Mouse (Mus musculus): ENCODE data around the gene Fignl1. TPM values are rescaled to one million over a fixed set of nuclear protein-coding genes. Genes with fewer than 3 reads are reported as not detected.

The Fignl1 gene
- polyA plus RNA-seq, 1 experiment from 2014 or later = 58.5 TPM

GRCm38 (mm10) chr11:11831526-11831925, 22.8 kb upstream of the Fignl1 start:
- H3K4me3 ChIP-seq = no peak overlapping the region
- no peak overlapping the region for H3K4me2 ChIP-seq (replicated peaks)
- H3K27ac ChIP-seq (replicated peaks) = 0 out of 2 replicates have a peak overlapping the region, but pooled peaks have one; percentile 22
- no peak overlapping the region for H3K9ac ChIP-seq (replicated peaks)
- 0 out of 2 replicates have a peak, but pooled peaks cover 4% of the 10 kb centered on the region for H3K27me3 ChIP-seq
- H3K9me3 ChIP-seq = no peaks in the 10 kb centered on the region
- no peaks in the 10 kb centered on the region for H3K36me3 ChIP-seq
- 11% methylated on average over 6 of the region's 6 CpGs for WGBS
- peaks cover 51% of the 10 kb centered on the region for H3K4me1 ChIP-seq
- ATAC-seq (ENCODE audit: low FRiP score, low read depth) = no peak

- H3K9ac ChIP-seq (replicated peaks) = no peak overlapping the region; the same call in 1 of the 2 replicates
- H3K9me3 ChIP-seq = no peaks in the 10 kb centered on the region
- 0 out of 2 replicates have a peak, but pooled peaks cover 4% of the 10 kb centered on the region for H3K27me3 ChIP-seq
- 33% methylated on average over 12 of the region's 12 CpGs for WGBS
- no peak for ATAC-seq (ENCODE audit: low FRiP score, low read depth)
- H3K27ac ChIP-seq (replicated peaks) = no peak overlapping the region
- no peaks in the 10 kb centered on the region for H3K36me3 ChIP-seq
- H3K4me2 ChIP-seq (replicated peaks) = no peak overlapping the region
- H3K4me1 ChIP-seq = peaks cover 52% of the 10 kb centered on the region
- no peak overlapping the region for H3K4me3 ChIP-seq
Measured at GRCm38 (mm10) chr11:11830884-11831495, 22.2 kb upstream of the Fignl1 start.

DNA sequence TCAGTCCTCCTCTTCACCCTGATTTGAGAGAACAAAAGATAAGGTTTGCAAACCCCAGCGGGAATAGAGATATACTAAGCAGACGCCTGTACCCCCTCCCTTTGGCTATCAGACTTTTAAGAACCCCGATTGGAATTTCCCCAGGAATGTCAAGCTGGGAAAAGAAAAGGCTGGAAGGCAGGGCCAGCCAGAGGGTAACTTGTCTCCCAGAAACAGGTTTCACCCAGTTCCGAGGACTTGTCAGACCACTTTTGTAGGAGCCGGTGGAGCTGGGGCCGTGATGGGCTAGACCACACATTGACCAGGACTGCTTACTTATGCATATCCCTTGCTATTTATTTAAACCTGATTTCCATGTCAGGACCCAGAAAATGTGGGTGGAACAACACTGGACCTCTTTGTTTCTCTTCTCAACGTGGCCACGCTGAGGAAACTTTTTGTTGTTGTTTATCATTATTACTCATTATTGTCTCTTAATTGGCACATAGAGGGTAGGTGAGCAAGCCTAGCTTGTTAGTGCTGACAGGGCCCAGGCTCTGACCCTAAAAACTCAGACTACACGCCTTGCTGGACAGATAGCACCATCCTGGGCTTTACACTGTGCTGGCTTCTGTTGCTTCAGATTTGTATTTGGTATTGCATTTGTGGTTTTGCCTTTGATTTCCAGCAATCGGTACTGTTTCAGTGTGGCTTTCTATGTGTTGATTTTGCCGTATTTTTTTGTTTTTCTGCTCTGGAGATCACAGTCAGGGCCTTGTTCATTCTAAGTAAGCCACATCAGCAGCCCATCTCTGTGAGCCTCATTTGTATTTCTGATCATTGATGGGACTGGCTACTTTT, 20.6 kb upstream of the Fignl1 start:
- peak; percentile 64 for ATAC-seq (ENCODE audit: low FRiP score, low read depth)
- Histone ChIP-seq H3K36me3 (no peaks in the 10 kb centered on the region), H3K9ac (replicated peaks) (no peak overlapping the region), H3K9me3 (no peaks in the 10 kb centered on the region), H3K4me3 (no peak overlapping the region), H3K4me1 (peaks cover 66% of the 10 kb centered on the region), H3K27ac (replicated peaks) (peak overlapping the region; percentile 61; the same call in 1 of the 2 replicates), H3K27me3 (0 out of 2 replicates have a peak, but pooled peaks cover 4% of the 10 kb centered on the region), H3K4me2 (replicated peaks) (no peak overlapping the region)
- 13% methylated on average over 11 of the region's 11 CpGs for WGBS

DNA sequence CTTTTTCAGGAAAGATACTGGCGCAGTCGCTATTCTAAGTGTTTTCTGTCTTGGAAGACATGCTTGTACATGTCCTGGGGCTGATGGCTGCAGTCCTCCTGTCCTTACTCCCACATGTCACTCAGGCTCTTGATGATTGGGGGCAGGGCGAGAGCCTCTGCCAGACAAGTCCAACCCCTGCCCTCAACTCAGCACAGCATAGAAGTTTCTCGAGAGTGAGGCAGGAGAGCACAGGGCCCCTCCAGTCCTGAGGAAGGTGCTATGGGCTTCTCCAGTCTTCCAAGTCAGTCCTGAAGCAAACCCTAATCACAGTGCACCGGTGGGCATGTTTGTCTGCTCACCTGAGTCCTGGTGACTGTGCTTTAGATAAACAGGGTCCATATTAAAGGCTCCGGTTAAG, 20.0 kb upstream of the Fignl1 start:
- Histone ChIP-seq H3K9me3 (no peaks in the 10 kb centered on the region), H3K4me3 (no peak overlapping the region), H3K36me3 (no peaks in the 10 kb centered on the region), H3K9ac (replicated peaks) (no peak overlapping the region), H3K4me2 (replicated peaks) (no peak overlapping the region), H3K4me1 (peaks cover 72% of the 10 kb centered on the region), H3K27me3 (0 out of 2 replicates have a peak, but pooled peaks cover 4% of the 10 kb centered on the region), H3K27ac (replicated peaks) (peak overlapping the region; percentile 61; the same call in 1 of the 2 replicates)
- ATAC-seq (ENCODE audit: low FRiP score, low read depth) = peak; percentile 9; the same call in 1 of the 2 replicates
- WGBS = 25% methylated on average over 6 of the region's 6 CpGs

DNA sequence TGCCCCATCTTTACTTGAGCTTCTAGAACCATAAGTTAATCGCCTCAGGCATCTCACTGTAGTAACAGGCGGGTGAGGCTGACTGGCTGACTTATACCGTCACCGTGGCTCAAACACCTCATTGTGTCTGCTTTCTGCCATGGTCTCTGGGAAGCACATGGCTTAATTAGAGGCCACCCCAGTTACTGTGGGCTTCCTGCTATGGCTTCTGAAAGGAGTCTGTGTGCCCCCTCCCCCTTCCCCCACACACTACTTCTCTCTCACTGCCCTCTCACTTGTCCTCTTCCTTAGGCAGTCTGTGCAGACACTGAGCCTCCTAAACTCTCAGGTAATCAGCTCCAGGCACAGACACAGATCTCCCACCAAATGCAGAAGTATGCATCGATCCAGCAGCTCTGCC, 19.5 kb upstream of the Fignl1 start:
- Histone ChIP-seq H3K9ac (replicated peaks) (no peak overlapping the region), H3K9me3 (no peaks in the 10 kb centered on the region), H3K4me1 (peaks cover 77% of the 10 kb centered on the region), H3K27me3 (0 out of 2 replicates have a peak, but pooled peaks cover 4% of the 10 kb centered on the region), H3K36me3 (no peaks in the 10 kb centered on the region), H3K27ac (replicated peaks) (peak overlapping the region; percentile 61; the same call in 1 of the 2 replicates), H3K4me2 (replicated peaks) (no peak overlapping the region), H3K4me3 (no peak overlapping the region)
- peak; percentile 28 for ATAC-seq (ENCODE audit: low FRiP score, low read depth)
- 25% methylated on average over 5 of the region's 5 CpGs for WGBS

DNA sequence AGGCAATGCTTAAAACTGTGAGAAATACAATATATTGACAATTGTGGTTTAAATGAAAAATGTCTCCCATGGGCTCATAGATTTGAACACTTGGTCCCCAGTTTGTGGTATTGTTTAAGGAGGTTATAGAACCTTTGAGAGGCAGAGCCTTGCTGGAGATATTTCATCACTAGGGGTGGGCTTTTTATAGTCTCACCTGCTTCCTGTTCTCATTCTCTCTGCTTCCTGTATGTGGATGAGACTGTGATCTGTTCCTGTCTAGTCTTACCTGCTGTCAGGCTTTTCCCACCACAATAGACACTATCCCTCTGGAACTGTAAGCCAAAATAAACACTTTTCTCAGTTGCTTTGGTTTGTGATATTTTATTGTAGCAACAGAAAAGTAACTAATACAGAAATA, 17.7 kb upstream of the Fignl1 start:
- Histone ChIP-seq H3K4me1 (peaks cover 82% of the 10 kb centered on the region), H3K27me3 (0 out of 2 replicates have a peak, but pooled peaks cover 4% of the 10 kb centered on the region), H3K4me3 (no peak overlapping the region), H3K9ac (replicated peaks) (no peak overlapping the region), H3K36me3 (no peaks in the 10 kb centered on the region), H3K27ac (replicated peaks) (no peak overlapping the region), H3K4me2 (replicated peaks) (no peak overlapping the region), H3K9me3 (no peaks in the 10 kb centered on the region)
- no peak for ATAC-seq (ENCODE audit: low FRiP score, low read depth)

- H3K27ac ChIP-seq (replicated peaks) = peak overlapping the region; percentile 73; the same call in 1 of the 2 replicates
Measured at GRCm38 (mm10) chr11:11825670-11826069, 16.9 kb upstream of the Fignl1 start.

GRCm38 (mm10) chr11:11824970-11825635, 16.3 kb upstream of the Fignl1 start:
- Histone ChIP-seq H3K27ac (replicated peaks) (peak overlapping the region; percentile 73), H3K27me3 (0 out of 2 replicates have a peak, but pooled peaks cover 4% of the 10 kb centered on the region), H3K36me3 (no peaks in the 10 kb centered on the region), H3K9me3 (no peaks in the 10 kb centered on the region), H3K9ac (replicated peaks) (no peak overlapping the region), H3K4me1 (peaks cover 81% of the 10 kb centered on the region), H3K4me2 (replicated peaks) (no peak overlapping the region), H3K4me3 (no peak overlapping the region)
- no peak for ATAC-seq (ENCODE audit: low FRiP score, low read depth)
- 43% methylated on average over 3 of the region's 3 CpGs for WGBS

More at GRCm38 (mm10) chr11:11825670-11826069, 16.9 kb upstream of the Fignl1 start:
- Histone ChIP-seq H3K9ac (replicated peaks) (no peak overlapping the region), H3K4me3 (no peak overlapping the region), H3K9me3 (no peaks in the 10 kb centered on the region), H3K36me3 (no peaks in the 10 kb centered on the region), H3K4me1 (peaks cover 83% of the 10 kb centered on the region), H3K4me2 (replicated peaks) (no peak overlapping the region), H3K27me3 (0 out of 2 replicates have a peak, but pooled peaks cover 4% of the 10 kb centered on the region)
- no peak for ATAC-seq (ENCODE audit: low FRiP score, low read depth)
- WGBS = 85% methylated on average over 6 of the region's 6 CpGs

- H3K4me2 ChIP-seq (replicated peaks) = no peak overlapping the region
- H3K27ac ChIP-seq (replicated peaks) = peak overlapping the region; percentile 73
- no peaks in the 10 kb centered on the region for H3K36me3 ChIP-seq
- no peak overlapping the region for H3K4me3 ChIP-seq
- H3K4me1 ChIP-seq = peaks cover 73% of the 10 kb centered on the region
- 21% methylated on average over 12 of the region's 12 CpGs for WGBS
- H3K9ac ChIP-seq (replicated peaks) = no peak overlapping the region
- 0 out of 2 replicates have a peak, but pooled peaks cover 4% of the 10 kb centered on the region for H3K27me3 ChIP-seq
- H3K9me3 ChIP-seq = no peaks in the 10 kb centered on the region
- no peak for ATAC-seq (ENCODE audit: low FRiP score, low read depth)
Measured at GRCm38 (mm10) chr11:11823980-11824911, 15.5 kb upstream of the Fignl1 start.

DNA sequence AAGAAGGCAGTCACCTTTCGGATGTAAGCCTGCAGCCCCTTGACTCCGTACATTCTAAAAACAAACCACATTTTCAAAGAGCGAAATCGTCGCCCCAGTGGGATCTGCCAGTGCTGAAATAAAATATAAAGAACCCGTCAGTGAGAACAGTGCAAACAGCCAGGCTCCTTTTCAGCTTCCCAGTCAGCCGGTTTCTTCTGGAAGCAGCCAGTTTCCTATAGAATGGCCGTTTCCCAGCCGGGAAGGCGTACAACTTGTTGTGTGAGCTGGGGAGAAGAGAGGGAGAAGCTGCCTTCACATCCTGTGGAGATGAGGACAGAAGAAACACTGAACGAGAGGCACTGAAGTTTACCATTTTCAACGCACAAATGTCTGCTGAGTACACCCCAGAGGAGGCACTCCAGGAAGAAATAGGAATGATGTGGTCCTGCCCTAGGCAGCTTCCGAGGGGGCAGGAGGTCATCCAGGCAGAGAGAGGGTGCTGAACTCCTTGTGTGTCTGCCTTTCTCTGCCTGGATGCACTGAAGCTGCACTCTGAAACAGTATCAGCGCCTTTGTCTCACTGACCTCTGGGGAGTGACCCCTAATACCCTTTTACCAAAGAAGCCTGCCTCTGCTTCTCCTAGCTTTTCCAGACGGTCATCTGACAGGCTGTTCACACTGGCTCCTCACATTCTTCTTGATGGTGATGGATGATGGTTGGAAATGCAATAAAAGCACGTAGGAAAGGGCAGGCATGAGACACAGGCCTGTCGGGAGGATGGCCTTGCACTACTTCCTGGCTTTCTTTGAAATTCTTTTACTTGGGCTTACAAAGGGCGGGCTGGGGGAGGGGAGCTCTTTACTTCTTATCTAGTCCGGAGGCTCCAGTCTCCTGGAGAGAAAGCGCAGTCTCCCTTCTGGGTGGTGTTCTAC, 13.7 kb upstream of the Fignl1 start:
- Histone ChIP-seq H3K27me3 (no peaks in the 10 kb centered on the region), H3K9me3 (no peaks in the 10 kb centered on the region), H3K4me1 (peaks cover 58% of the 10 kb centered on the region), H3K4me3 (no peak overlapping the region), H3K9ac (replicated peaks) (peak overlapping the region; percentile 12; the same call in 1 of the 2 replicates), H3K36me3 (no peaks in the 10 kb centered on the region), H3K27ac (replicated peaks) (peak overlapping the region; percentile 87), H3K4me2 (replicated peaks) (peak overlapping the region; percentile 19; the same call in 1 of the 2 replicates)
- WGBS = 3% methylated on average over 20 of the region's 20 CpGs
- ATAC-seq (ENCODE audit: low FRiP score, low read depth) = peak; percentile 0; the same call in 1 of the 2 replicates
